Mouse (Mus musculus) left cerebral cortex, postnatal 14 days (tissue): ENCODE results near the gene Col4a2. TPM values are rescaled to one million over a fixed set of nuclear protein-coding genes. Genes with fewer than 3 reads are reported as not detected.

Experiments used
- DNase-seq, 2 experiments: peaks; one replicate each; pipeline ENCODE4 v3.0.0; 2021 to 2022; ENCODE audit warnings: low spot score in 2 of 2, mixed read lengths in 1 of 2
- intact Hi-C: fragments of 180-260 bp; cut with DNase I; formaldehyde crosslinking; loops from one replicate; pipeline ENCODE4 v1.15.1; 2025
- total RNA-seq, 2 experiments: library from RNA; stranded (reverse); gene quantifications; 2 replicates each; pipeline ENCODE4 v1.2.3; 2021

The Col4a2 gene
- total RNA-seq, 2 experiments from 2014 or later = 72.4 to 78.6 TPM

DNA sequence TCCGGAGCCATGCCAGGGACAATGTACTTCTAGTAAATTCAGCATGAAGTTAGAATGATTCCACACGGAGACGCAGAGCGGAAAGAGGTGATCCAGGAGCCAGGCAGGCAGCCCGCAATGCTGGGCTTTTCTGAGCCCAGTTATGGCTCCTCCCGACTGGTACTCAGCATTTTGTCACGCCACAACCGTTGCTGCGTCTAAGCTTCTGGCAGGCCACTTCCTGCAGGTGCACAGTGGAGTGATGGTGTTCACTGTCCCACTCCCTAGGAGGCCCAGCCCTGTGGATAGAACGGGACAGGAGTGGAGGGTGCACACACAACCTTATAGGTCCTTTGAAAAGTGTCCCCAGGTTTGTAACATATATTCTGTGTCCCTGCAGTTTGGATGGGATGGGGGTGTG is 83.0 kb downstream of the Col4a2 start:
- intact Hi-C loops = no loop called here
- no peak for DNase-seq

DNA sequence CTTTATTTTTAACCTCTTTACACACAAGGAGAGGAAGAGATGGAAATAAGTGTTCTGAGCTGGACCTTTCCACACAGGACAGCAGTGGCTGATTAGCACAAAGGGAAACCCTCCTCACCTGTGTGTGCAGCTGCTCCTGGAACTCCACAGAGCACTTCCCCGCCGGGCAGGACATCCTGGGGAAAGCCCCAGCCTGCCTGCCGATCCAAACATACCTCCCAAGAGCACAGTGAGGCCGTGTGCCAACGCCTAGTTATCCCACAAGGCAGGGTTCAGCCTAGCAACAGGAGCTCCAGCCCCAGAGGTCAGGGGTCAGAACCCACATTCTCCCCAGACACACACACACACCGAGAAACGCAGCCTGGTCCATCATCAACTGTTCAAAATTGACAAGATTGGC is 83.5 kb downstream of the Col4a2 start:
- intact Hi-C loops = no loop called here
- DNase-seq = no peak

DNA sequence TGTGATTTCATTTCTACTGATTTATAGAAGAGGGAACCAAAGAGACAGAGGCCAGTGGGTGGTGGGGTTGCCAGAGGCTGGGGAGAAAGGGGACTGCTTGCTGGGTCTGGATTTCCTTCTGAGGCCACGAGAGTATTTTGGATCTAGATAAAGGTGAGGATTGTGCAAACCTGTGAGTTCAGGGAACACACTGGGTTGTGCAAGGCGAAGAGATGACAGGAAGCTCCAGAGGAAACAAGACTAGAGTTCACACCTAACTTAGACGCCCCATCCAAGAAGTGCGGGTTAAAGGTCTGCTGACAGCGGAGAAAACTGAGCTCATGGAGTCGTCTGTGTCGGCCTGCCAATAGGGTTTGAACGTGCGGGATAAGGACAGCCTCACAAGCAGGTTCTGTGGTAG is 84.5 kb downstream of the Col4a2 start:
- DNase-seq = no peak
- intact Hi-C loops = no loop called here

DNA sequence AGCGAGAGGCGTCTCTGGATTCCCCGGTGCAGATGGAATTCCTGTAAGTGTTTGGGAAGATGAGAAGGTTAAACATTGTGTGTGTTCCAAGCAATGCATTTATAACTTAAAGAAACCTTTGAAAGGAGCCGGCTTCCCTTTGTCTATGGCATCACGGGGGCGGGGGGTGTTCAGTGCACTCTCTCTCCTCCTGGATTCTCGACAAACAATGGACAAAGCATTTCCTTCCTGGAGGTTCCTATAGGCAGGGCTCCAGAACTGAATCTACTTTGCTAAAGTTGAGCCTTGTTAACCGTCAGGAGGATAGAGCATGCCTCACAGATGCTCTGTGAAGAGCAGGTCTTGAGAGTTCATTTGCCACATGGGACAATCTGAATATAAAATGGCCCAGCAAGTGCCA is 87.1 kb downstream of the Col4a2 start:
- DNase-seq = no peak
- intact Hi-C loops = no loop called here

DNA sequence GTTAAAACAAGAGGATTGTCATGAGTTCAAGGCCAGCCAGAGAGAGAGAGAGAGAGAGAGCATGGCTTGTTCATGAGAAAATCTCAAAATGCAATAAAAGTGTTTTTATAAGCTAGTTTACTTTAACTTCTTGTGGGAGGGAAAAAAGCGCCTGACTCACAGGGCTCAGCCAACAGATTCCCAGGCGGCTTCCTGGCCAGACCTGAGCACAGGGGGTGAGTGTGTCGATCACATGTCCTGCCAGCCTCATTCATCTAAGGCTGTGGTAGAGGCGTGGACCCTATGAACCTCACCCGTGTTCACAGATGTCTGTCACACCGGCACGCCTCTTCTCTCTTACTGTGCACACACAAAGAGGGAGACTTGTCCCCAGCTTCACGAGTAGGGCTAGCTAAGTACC is 87.6 kb downstream of the Col4a2 start:
- intact Hi-C loops = no loop called here
- DNase-seq = no peak

DNA sequence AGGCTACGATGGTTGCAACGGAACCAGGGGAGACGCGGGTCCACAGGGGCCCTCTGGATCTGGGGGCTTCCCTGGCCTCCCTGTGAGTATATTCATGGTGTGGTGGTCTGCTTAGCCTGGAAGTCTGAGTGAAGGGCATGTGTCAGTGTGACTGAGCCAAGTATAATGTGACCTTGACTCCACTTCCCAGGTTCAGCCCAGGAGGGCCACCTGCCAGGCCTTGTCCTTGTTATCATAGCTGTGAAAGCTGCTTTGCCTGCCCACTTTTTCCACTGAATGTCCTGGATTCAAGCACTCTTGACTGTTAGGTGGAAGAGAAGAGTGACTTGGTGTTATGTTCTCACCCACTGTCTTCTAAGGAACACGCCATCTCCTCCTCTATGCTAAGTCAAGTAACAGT is 88.6 kb downstream of the Col4a2 start:
- no peak for DNase-seq
- intact Hi-C loops = no loop called here

DNA sequence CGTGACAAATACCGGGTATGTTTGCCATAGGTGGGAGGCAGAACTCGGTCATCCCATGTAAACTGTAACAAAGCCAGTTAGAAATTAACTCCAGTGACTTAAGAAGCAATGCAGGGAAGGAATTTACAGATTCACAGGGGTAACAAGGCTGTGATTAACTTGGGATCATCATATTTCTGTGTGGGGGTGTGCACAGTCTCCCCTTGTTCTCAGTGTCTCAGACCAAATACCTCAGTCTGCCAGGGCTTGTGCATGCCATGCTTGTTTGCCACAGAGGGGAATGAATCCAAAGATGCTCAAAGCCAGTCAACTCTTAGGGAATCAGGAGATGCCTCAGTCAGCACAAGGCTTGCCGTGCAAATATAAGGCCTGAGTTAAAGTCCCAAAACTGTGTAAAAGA is 89.6 kb downstream of the Col4a2 start:
- no peak for DNase-seq
- intact Hi-C loops = no loop called here

DNA sequence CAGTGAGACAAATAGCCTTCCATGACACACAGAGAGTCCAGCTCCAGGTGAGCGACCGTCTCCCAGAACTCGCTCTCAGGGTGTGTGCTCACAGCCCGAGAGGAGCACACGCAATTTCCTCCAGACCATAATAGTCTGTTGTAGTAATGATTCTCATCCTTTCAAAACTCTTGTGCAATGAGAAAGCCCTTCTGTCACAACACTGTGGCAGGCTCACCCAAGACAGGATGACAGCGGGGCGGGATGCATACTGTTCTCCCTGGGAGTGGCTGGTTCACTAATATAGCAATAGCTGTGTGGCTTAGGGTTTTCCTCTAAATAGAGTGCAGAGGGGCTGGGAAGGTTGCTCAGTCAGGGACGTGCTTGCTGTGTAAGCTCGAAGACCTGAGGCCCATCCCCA is 91.2 kb downstream of the Col4a2 start:
- intact Hi-C loops = no loop called here
- DNase-seq = no peak

DNA sequence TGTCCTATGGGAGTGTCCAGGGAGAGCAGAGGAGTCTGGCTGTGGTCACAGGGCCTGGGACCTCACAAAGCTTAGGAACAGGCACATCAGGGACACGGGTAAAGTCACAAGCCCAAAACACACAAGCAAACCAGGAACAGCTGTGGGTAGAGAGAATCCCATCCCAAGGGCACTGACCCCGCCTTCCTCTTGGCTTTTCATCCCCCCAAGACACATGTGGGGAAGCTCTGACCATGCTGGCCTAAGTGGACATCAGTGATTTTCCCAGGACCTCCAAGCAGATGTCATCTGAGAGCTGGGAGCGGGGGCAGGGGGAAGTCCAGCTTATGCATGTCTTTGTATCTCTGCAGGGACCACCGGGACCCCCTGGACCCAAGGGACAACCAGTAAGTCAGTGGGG is 92.0 kb downstream of the Col4a2 start:
- no peak for DNase-seq
- intact Hi-C loops = no loop called here

DNA sequence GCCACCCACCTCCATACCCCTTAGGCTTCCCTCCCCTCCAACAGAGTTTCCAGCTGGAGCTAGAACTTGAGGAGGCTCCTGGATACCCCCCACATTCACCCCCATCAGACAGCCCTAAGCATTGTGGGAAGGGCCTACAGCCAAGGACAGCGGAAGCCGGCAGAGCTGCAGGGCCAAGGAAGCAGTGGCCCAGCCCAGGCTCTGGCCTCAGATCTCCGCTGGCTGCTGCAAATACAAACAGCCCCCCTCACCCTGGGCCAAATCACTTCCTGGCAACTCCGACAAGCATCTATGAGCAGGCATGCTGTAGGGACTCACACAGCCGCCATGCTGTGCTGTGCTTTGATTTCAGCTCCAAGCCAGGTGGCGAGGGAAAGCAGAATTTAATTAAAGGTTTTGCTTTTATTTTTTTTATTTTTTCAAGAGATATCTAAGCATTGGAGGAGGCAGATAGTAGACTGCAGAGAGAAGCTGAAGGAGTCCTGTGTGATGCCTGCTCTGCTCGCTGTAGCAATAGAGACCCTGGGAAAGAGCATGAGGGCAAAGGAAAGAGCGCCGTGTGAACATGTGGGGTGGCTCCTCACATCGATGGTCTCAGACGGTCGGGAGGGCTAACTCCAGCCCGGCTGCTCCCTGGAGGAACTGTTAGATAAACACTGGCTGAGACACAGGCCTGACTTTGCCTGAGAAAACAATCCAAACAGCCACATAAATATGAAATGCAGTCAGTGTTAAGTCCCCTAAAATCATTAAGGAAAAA is 93.3 kb downstream of the Col4a2 start:
- intact Hi-C loops = no loop called here
- DNase-seq = peak; percentile 59 to 70

DNA sequence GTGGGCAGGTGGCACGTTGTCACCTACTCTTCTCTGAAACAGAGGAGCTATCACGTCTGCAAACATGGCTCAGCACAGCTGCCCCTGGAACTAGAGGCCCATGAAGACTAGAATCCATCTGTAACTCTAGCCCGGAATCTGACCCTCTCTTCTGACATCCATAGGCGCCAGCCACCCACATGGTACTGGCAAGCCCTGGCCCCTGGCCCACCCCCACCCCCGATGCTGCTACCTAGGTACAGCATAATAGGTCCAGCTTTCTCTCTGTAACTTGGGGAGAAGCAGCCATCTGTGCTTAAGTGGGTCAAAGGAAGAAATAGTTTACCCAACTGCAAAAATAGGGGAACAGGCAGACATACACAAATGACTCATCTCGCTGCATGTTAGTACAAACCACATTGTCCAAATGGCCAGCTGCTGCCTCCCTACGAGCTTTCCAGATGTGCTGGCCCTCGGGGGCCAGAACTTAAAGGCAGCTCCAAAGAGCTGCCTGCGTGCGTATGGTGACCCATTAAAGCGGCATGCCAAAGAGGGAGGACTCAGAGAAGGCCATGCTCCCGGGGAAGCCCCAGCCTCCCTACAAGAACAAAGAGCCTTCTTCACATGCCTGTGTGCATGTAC is 99.0 kb downstream of the Col4a2 start:
- DNase-seq = no peak
- intact Hi-C loops = no loop called here

DNA sequence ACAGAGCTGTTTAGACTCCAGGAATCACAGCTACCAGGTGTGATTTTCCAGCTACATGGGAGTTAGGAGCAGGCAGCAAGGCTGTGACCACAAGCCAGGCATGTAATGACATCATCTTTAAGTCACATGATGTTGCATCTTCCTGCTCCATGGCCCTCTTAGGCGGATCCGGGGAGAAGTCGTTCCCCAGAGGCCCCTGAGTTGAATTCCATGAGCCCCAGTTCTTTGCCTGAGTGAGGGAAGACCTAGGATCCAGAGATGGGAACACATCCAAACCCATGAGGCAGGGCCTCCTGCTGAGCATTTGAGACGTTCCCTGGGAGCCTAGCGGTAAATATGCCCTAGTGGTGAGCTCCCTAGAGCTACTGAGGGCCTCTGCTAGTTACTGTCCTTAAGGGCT is 99.8 kb downstream of the Col4a2 start:
- DNase-seq = no peak
- intact Hi-C loops = no loop called here

DNA sequence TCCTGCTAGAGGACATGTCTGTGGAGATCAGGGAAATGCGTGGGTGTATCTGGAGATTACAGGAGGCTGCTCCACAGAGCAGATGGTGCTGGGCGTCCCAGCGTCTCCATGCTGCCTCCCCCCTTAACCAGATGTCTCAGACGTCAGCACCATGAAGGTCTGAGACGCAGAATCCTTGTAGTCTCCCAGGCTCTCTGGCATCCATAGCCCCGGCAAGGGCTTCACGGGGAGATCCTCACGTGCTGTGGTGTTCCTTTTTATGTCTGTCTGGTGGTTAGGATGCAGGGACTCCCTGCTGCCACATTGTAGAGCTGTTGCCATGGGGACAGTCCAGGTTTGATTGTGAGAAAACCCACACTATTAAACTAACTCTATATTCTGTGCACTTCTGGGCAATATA is 101.7 kb downstream of the Col4a2 start:
- intact Hi-C loops = no loop called here
- DNase-seq = peak; percentile 71 to 80

DNA sequence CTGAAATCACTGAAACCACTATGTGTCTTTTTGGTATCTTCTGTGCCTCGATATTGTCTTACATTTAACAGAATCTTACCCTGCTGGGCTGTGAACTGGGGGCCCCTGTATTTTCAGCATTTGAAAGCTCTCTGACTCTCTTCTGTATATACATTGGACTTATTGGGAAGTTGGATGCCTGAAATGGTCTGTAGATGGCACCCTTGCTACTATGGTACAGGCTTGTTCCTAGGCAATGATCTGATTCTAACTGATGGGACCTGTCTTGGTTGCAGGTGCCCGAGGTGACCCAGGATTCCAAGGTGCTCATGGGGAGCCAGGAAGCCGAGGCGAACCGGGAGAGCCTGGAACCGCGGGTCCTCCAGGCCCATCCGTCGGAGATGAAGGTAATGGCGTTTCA is 102.5 kb downstream of the Col4a2 start:
- intact Hi-C loops = loop anchor here (5.0 kb wide), 1 partner anchor 163 kb away; no protein-coding TSS in a partner anchor
- no peak for DNase-seq

DNA sequence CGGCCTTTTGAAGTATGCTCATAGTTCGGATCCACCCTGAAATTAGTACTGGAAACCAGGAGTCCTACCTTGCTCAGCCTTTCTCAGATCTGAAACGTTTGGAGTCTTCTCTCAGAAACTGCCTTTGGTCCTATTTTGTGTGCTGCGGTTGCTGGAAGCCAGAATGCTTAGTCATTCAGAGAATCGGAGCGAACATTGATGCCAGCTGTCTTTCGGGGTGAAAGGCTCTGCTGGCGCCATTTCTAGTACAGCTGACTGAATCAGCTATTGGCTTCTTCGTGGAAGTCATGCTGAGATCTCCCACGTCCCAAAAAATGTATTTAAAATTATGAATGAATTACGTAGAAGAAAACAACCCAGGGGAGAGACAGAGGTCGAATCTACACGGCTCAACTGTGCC is 105.2 kb downstream of the Col4a2 start:
- intact Hi-C loops = loop anchor here (5.0 kb wide), 1 partner anchor 165 kb away; no protein-coding TSS in a partner anchor
- peak in 1 of 2 experiments; percentile 44 for DNase-seq

DNA sequence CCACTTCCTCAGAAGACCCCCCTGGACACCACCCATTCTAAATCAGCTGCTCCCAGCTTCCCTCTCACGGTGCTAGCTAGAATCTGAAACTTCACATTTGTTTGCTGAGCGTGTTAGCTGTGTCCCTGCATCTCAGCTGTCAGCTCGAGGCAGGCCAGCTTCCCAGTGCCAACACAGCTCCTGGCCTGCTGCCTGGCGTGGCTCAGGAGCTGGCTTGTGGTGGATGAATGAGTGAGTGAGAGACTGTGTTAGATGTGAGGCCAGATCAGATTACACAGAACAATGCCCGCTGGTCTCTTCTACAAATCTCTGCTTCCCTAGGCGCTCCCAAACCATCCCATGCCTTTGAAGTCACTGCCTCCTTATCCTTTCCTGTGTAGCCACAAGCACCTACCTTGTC is 106.6 kb downstream of the Col4a2 start:
- intact Hi-C loops = loop anchor here (5.0 kb wide), 1 partner anchor 167 kb away; no protein-coding TSS in a partner anchor
- DNase-seq = peak; percentile 77 to 80

DNA sequence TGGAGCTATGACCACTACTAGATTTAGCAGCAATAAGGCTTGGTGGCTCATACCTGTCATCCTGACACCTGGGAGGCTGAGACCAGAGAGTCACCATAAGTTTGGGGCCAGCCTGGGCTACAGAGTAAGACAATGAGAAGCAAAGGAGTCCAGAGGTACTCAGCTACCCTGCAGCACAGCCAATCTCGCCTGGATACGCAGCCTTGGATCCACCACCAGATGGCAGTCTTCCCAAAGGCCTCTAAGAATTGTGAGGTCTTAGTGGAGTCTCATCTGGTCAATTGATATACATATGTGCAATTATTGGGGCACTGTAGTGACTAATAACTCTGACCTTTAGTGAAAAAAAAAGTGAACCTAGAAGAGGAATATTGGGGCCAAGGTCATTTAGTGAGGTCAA is 107.0 kb downstream of the Col4a2 start:
- peak; percentile 61 to 68 for DNase-seq

DNA sequence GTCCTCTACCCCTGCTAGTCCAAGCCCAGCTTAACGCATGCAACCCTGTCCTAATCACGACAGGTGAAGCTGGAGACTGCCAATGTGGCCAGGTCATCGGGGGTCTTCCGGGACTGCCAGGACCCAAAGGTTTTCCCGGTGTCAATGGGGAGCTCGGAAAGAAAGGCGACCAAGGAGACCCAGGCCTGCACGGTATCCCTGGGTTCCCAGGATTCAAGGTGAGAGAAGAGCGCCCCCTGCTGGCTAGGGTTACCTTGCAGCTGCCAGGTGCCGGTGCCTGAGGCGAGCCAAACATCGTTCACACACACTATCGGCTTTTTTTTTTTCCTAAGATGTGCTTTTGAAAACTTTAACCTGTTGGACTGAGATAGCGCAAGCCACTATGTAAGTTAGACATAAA is 108.5 kb downstream of the Col4a2 start:
- intact Hi-C loops = no loop called here
- peak in 1 of 2 experiments; percentile 65 for DNase-seq

More for the DNA sequence above, 107.0 kb downstream of the Col4a2 start:
- intact Hi-C loops = loop anchor here (5.0 kb wide), 1 partner anchor 167 kb away; no protein-coding TSS in a partner anchor

DNA sequence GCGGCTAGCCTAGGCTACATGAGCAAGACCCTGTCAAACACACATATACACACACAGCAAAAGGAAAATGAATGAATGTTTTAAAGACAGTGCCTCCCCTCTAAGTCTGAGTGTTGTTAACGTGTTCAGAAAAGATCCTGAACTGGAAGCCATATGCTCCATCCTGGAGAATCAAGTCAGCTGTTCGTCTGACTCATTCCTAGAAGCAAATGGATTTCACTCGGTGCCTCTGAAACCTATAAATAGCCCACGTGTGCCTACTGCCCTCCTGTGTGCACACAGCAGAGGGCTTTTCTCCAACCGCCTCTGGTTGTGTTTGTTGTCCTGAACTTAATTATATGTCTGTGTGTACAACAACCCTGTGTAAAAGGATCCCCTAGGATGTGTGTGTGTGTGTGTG is 109.4 kb downstream of the Col4a2 start:
- peak; percentile 36 to 64 for DNase-seq
- intact Hi-C loops = loop anchor here (1.0 kb wide), 1 partner anchor 64 kb away; no protein-coding TSS in a partner anchor

DNA sequence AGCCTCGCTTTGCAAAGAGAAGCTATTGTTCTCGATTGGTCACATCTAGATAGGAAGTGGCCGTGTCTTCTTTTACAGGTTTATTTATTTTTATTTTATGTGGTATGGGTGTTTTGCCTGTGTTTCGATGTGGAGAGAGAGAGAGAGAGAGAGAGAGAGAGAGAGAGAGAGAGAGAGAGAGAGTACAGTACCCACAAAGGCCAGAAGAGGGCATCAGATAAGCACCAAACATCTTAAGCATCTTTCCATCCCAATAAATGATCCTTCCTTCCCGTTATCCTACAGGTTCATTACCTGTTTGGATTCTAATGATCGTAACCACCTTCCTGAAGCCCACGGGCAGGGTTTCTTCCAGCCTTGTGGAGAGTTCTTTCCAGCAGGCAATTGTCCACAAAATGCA is 110.5 kb downstream of the Col4a2 start:
- peak in 1 of 2 experiments; percentile 39 for DNase-seq
- intact Hi-C loops = no loop called here

DNA sequence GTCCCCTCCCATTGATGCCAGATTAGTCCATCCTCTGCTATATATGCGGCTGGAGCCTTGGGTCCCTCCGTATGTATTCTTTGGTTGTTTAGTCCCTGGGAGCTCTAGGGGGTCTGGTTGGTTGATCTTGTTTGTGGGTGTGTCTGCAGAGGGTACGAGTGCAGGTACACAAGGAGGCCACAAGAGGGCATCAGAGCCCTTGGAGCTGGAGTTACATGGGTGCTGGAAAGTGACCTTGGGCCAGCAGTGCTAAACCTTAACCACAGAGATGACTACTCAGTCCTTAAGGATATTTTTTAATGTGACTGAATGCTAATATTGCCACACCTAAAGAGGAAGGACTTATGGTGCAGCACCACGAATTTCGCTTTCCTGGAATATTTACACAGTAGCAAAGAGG is 118.1 kb downstream of the Col4a2 start:
- no peak for DNase-seq
- intact Hi-C loops = loop anchor here (10.0 kb wide), 2 partner anchors 184 to 274 kb away; partner anchors contain the start of gene 1700016D06Rik
